Mouse (Mus musculus): ENCODE results near the gene Lyve1. TPM values are rescaled to one million over a fixed set of nuclear protein-coding genes. Genes with fewer than 3 reads are reported as not detected.
A peak's percentile ranks its signal among the peaks of the same experiment; 100 is the strongest.

Lyve1 gene
- polyA plus RNA-seq, 1 experiment from 2014 or later = 33.8 TPM

- DNase-seq = no peak
Observed at GRCm38 (mm10) chr7:110810995-110811394, 52.0 kb downstream of the Lyve1 start.

GRCm38 (mm10) chr7:110809585-110810557, 53.2 kb downstream of the Lyve1 start:
- H3K27me3 ChIP-seq (ENCODE audit: insufficient read depth, low read length) = no peaks in the 10 kb centered on the region
- peaks cover 9% of the 10 kb centered on the region for H3K36me3 ChIP-seq (ENCODE audit: insufficient read depth)
- DNase-seq = no peak
- H3K9me3 ChIP-seq (ENCODE audit: low read depth, low read length) = no peaks in the 10 kb centered on the region
- TF ChIP-seq CTCF (IDR thresholded peaks at IDR 0.05; ENCODE audit: low read depth) = no peak
- no peak for ATAC-seq (ENCODE audit: insufficient read depth)
- 78% methylated on average over 18 of the region's 18 CpGs for WGBS
- H3K4me2 ChIP-seq = no peak overlapping the region
- no peak overlapping the region for H3K4me3 ChIP-seq (ENCODE audit: low read depth, low read length)
- H3K4me1 ChIP-seq (ENCODE audit: insufficient read depth) = no peaks in the 10 kb centered on the region
- H3K27ac ChIP-seq (ENCODE audit: low read depth) = no peak overlapping the region
- no peak overlapping the region for H3K9ac ChIP-seq

More at GRCm38 (mm10) chr7:110810995-110811394, 52.0 kb downstream of the Lyve1 start:
- no peak for TF ChIP-seq CTCF (IDR thresholded peaks at IDR 0.05; ENCODE audit: low read depth)
- Histone ChIP-seq H3K4me3 (ENCODE audit: low read depth, low read length) (no peak overlapping the region), H3K36me3 (ENCODE audit: insufficient read depth) (peaks cover 9% of the 10 kb centered on the region), H3K4me1 (ENCODE audit: insufficient read depth) (no peaks in the 10 kb centered on the region), H3K9me3 (ENCODE audit: low read depth, low read length) (no peaks in the 10 kb centered on the region), H3K27me3 (ENCODE audit: insufficient read depth, low read length) (no peaks in the 10 kb centered on the region), H3K27ac (ENCODE audit: low read depth) (no peak overlapping the region), H3K9ac (no peak overlapping the region), H3K4me2 (no peak overlapping the region)
- ATAC-seq (ENCODE audit: insufficient read depth) = no peak
- 82% methylated on average over 8 of the region's 8 CpGs for WGBS

DNA sequence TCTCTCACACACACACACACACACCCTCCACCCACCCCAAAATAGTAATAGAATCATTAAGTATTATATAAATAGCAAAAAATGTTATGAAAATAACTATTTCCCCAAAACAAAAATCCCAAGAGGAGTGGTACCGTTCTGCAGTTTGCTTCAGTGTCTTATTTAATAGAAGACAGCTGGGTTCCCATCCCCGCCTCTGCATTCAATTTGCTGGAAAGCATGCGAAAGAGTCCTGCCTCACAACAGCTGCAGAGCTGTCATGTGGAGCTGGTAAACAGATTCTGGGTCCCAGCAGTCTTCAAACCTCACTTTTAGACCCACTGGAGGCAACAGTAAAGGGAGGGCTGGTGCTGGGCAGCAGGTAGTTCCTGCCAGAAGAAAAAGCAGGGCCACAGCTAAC, 54.1 kb downstream of the Lyve1 start:
- H3K27ac ChIP-seq (ENCODE audit: low read depth) = no peak overlapping the region
- DNase-seq (peak; percentile 27), ATAC-seq (ENCODE audit: insufficient read depth) (no peak)
- no peaks in the 10 kb centered on the region for H3K4me1 ChIP-seq (ENCODE audit: insufficient read depth)
- H3K36me3 ChIP-seq (ENCODE audit: insufficient read depth) = peaks cover 6% of the 10 kb centered on the region
- no peak for TF ChIP-seq CTCF (IDR thresholded peaks at IDR 0.05; ENCODE audit: low read depth)
- H3K9me3 ChIP-seq (ENCODE audit: low read depth, low read length) = no peaks in the 10 kb centered on the region
- 49% methylated on average over 3 of the region's 3 CpGs for WGBS
- no peak overlapping the region for H3K4me3 ChIP-seq (ENCODE audit: low read depth, low read length)
- no peak overlapping the region for H3K9ac ChIP-seq
- no peak overlapping the region for H3K4me2 ChIP-seq
- H3K27me3 ChIP-seq (ENCODE audit: insufficient read depth, low read length) = no peaks in the 10 kb centered on the region

- H3K27me3 ChIP-seq (ENCODE audit: insufficient read depth, low read length) = no peaks in the 10 kb centered on the region
- no peak overlapping the region for H3K4me2 ChIP-seq
- no peak overlapping the region for H3K27ac ChIP-seq (ENCODE audit: low read depth)
- H3K36me3 ChIP-seq (ENCODE audit: insufficient read depth) = peaks cover 4% of the 10 kb centered on the region
- no peak for TF ChIP-seq CTCF (IDR thresholded peaks at IDR 0.05; ENCODE audit: low read depth)
- H3K9me3 ChIP-seq (ENCODE audit: low read depth, low read length) = no peaks in the 10 kb centered on the region
- no peaks in the 10 kb centered on the region for H3K4me1 ChIP-seq (ENCODE audit: insufficient read depth)
- no peak overlapping the region for H3K4me3 ChIP-seq (ENCODE audit: low read depth, low read length)
- ATAC-seq (ENCODE audit: insufficient read depth) = no peak
- no peak overlapping the region for H3K9ac ChIP-seq
- no peak for DNase-seq
- 82% methylated on average over 13 of the region's 13 CpGs for WGBS
Observed at GRCm38 (mm10) chr7:110807460-110808030, 55.5 kb downstream of the Lyve1 start.

DNA sequence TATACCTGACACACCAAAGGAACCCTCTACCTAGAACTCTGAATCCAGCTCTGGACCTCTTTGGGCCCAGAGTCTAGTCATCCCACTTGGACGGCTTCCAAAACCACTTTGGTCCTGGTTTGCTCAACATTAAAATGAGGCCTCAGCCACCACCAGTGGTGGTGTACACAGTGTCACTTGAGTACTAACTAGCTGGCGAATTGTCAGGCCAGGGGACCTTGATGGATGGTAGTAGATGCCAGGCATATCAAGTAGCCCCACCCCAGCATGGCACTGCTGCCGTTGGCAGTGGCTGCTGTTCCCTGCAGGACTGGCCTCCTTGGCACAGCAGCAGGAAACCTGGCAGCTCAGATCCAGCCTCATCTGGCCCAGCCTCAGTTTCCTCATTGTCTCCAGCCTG, 58.8 kb downstream of the Lyve1 start:
- WGBS = 52% methylated on average over 3 of the region's 3 CpGs
- no peak overlapping the region for H3K4me3 ChIP-seq (ENCODE audit: low read depth, low read length)
- no peak for TF ChIP-seq CTCF (IDR thresholded peaks at IDR 0.05; ENCODE audit: low read depth)

DNA sequence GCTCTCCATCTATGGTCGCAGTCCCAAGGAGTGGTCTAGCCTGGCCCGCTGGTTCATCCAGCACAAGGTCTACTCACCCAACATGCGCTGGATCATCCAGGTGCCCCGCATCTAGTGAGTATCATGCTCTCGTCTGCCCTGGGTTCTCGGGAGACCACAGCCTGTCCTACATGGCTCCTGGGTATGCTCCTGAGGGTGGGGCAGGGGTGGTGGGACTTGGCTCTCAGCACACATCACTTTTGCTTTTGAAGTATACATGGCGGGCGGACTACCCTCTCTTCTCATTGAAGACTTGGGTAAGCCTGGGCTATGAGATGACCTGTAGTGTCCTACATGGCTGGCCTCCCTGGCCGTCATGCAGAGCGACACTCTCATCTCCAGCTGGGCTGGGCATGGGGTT, 59.9 kb downstream of the Lyve1 start:
- no peak overlapping the region for H3K4me2 ChIP-seq
- no peak for TF ChIP-seq CTCF (IDR thresholded peaks at IDR 0.05; ENCODE audit: low read depth)
- 95% methylated on average over 10 of the region's 10 CpGs for WGBS

More for the DNA sequence above, 58.8 kb downstream of the Lyve1 start:
- ATAC-seq (ENCODE audit: insufficient read depth) = no peak
- H3K4me1 ChIP-seq (ENCODE audit: insufficient read depth) = no peaks in the 10 kb centered on the region
- H3K36me3 ChIP-seq (ENCODE audit: insufficient read depth) = no peaks in the 10 kb centered on the region
- no peaks in the 10 kb centered on the region for H3K9me3 ChIP-seq (ENCODE audit: low read depth, low read length)
- H3K27ac ChIP-seq (ENCODE audit: low read depth) = no peak overlapping the region
- no peak overlapping the region for H3K9ac ChIP-seq
- H3K4me2 ChIP-seq = no peak overlapping the region
- no peaks in the 10 kb centered on the region for H3K27me3 ChIP-seq (ENCODE audit: insufficient read depth, low read length)
- DNase-seq = peak; percentile 40

DNA sequence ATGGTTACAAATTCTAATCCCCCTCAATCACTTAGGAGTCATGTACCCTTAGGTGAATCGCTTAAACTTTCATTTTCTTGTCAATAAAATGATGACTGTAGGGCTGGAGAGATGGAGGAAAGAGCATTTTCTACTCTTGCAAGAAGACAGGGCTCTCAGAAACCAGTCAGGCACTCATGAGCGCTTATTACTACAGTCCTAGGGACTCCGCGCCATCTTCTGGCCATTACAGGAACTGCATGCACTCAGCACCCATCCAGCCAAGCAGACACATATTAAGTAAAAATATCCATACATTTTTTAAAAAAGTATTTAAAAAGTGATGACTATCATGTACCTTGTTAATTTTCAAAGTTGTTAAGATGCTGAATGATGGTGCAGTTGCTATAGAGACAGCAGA, 62.0 kb downstream of the Lyve1 start:
- no peak overlapping the region for H3K27ac ChIP-seq (ENCODE audit: low read depth)
- H3K36me3 ChIP-seq (ENCODE audit: insufficient read depth) = no peaks in the 10 kb centered on the region
- no peaks in the 10 kb centered on the region for H3K27me3 ChIP-seq (ENCODE audit: insufficient read depth, low read length)
- peak; percentile 64; the same call in 1 of the 2 replicates for ATAC-seq (ENCODE audit: insufficient read depth)
- H3K4me3 ChIP-seq (ENCODE audit: low read depth, low read length) = no peak overlapping the region
- H3K9me3 ChIP-seq (ENCODE audit: low read depth, low read length) = no peaks in the 10 kb centered on the region
- WGBS = 3% methylated on average over 4 of the region's 4 CpGs
- H3K4me2 ChIP-seq = no peak overlapping the region
- no peaks in the 10 kb centered on the region for H3K4me1 ChIP-seq (ENCODE audit: insufficient read depth)
- DNase-seq = peak; percentile 96
- peak; percentile 96 for TF ChIP-seq CTCF (IDR thresholded peaks at IDR 0.05; ENCODE audit: low read depth)
- H3K9ac ChIP-seq = no peak overlapping the region

More for the DNA sequence above, 59.9 kb downstream of the Lyve1 start:
- H3K36me3 ChIP-seq (ENCODE audit: insufficient read depth) = no peaks in the 10 kb centered on the region
- H3K9ac ChIP-seq = no peak overlapping the region
- no peak for DNase-seq
- no peaks in the 10 kb centered on the region for H3K4me1 ChIP-seq (ENCODE audit: insufficient read depth)
- no peaks in the 10 kb centered on the region for H3K9me3 ChIP-seq (ENCODE audit: low read depth, low read length)
- no peak for ATAC-seq (ENCODE audit: insufficient read depth)
- H3K4me3 ChIP-seq (ENCODE audit: low read depth, low read length) = no peak overlapping the region
- no peak overlapping the region for H3K27ac ChIP-seq (ENCODE audit: low read depth)
- H3K27me3 ChIP-seq (ENCODE audit: insufficient read depth, low read length) = no peaks in the 10 kb centered on the region

Small RNA genes within 50 kb of the gene (microRNA-seq; reads per million reads assigned to microRNA genes)
- not detected for gene Gm47282 (ENCODE audit: borderline number of aligned reads)

Other genes with a start within 250 kb of the Lyve1 start
- 43.2 and 45.4 TPM in 2 replicates for gene Sbf2, start 248.3 kb downstream of the Lyve1 start, polyA plus RNA-seq (2014; fragmentation: Nextera tagmentation; extraction: Ambion mirVana)
- 2.3 and 2.5 TPM in 2 replicates for gene Adm, start 235.6 kb downstream of the Lyve1 start, polyA plus RNA-seq (2014; fragmentation: Nextera tagmentation; extraction: Ambion mirVana)
- 1.4 and 2.6 TPM in 2 replicates for gene Ampd3, start 95.0 kb downstream of the Lyve1 start, polyA plus RNA-seq (2014; fragmentation: Nextera tagmentation; extraction: Ambion mirVana)
- 37.1 and 39.1 TPM in 2 replicates for gene Rnf141, start 18.8 kb downstream of the Lyve1 start, polyA plus RNA-seq (2014; fragmentation: Nextera tagmentation; extraction: Ambion mirVana)
- gene Mrvi1, start 119.2 kb upstream of the Lyve1 start, polyA plus RNA-seq (2014; fragmentation: Nextera tagmentation; extraction: Ambion mirVana) = 15.2 and 15.8 TPM in 2 replicates
- 65.2 and 68.8 TPM in 2 replicates for gene Ctr9, start 165.7 kb upstream of the Lyve1 start, polyA plus RNA-seq (2014; fragmentation: Nextera tagmentation; extraction: Ambion mirVana)
- gene Eif4g2, start 219.8 kb upstream of the Lyve1 start, polyA plus RNA-seq (2014; fragmentation: Nextera tagmentation; extraction: Ambion mirVana) = 1,010 and 1,058 TPM in 2 replicates

Data from lung, embryonic 14.5 days (tissue).